Mouse (Mus musculus) myocyte (in vitro differentiated cells): ENCODE measurements around the gene Coro1c. TPM values are rescaled to one million over a fixed set of nuclear protein-coding genes. Genes with fewer than 3 reads are reported as not detected.

Experiments used
- H3K27me3 ChIP-seq: one replicate; pipeline ENCODE4 v1.6.1; 2011; ENCODE audit not compliant: control insufficient read depth, insufficient read depth, insufficient read length
- H3K36me3 ChIP-seq: one replicate; pipeline ENCODE4 v1.6.1; 2011; ENCODE audit not compliant: control insufficient read depth, insufficient read depth
- H3K4me2 ChIP-seq: one replicate; pipeline ENCODE4 v1.6.1; 2011; ENCODE audit warnings: low read depth, control low read depth
- H3K4me3 ChIP-seq: one replicate; pipeline ENCODE4 v1.5.1; 2011; ENCODE audit warnings: mild to moderate bottlenecking, control low read depth, moderate library complexity
- H3K79me2 ChIP-seq: one replicate; pipeline ENCODE4 v1.6.1; 2011; ENCODE audit not compliant: control insufficient read depth, insufficient read depth
- H3ac ChIP-seq: one replicate; pipeline ENCODE4 v1.6.1; 2011; ENCODE audit not compliant: control insufficient read depth, insufficient read length
- CEBPB ChIP-seq: IDR thresholded peaks from 2 replicates; pipeline ENCODE4 v1.6.1; 2011; ENCODE audit warnings: mild to moderate bottlenecking, moderate library complexity; ENCODE audit not compliant: poor library complexity, insufficient read depth, severe bottlenecking
- E2F4 ChIP-seq: IDR thresholded peaks from one replicate; pipeline ENCODE4 v1.6.1; 2011; ENCODE audit warnings: mild to moderate bottlenecking, control low read depth, moderate library complexity; ENCODE audit not compliant: insufficient read depth
- MAX ChIP-seq: IDR thresholded peaks from one replicate; pipeline ENCODE4 v1.6.1; 2011; ENCODE audit warnings: low read depth, mild to moderate bottlenecking, control low read depth
- MYOD1 ChIP-seq, 3 experiments: IDR thresholded peaks; one replicate each; pipeline ENCODE4 v1.6.1; 2011; ENCODE audit warnings: control low read depth in 2 of 3, low read depth in 2 of 3, mild to moderate bottlenecking in 2 of 3, moderate library complexity in 1 of 3; ENCODE audit not compliant: insufficient read length in 2 of 3, control insufficient read depth in 1 of 3
- MYOG ChIP-seq, 3 experiments: IDR thresholded peaks; one replicate each; pipeline ENCODE4 v1.6.1; 2011; ENCODE audit warnings: control low read depth in 2 of 3, low read depth in 2 of 3, mild to moderate bottlenecking in 2 of 3; ENCODE audit not compliant: insufficient read length in 2 of 3, control insufficient read depth in 1 of 3, insufficient read depth in 1 of 3
- POLR2A ChIP-seq: IDR thresholded peaks from one replicate; pipeline ENCODE4 v1.6.1; 2011; ENCODE audit warnings: low read depth, mild to moderate bottlenecking, control low read depth, moderate library complexity; ENCODE audit not compliant: insufficient read length
- POLR2AphosphoS2 ChIP-seq: IDR thresholded peaks from one replicate; pipeline ENCODE4 v1.6.1; 2011; ENCODE audit warnings: low read depth, control low read depth; ENCODE audit not compliant: insufficient read length
- REST ChIP-seq: IDR thresholded peaks from one replicate; pipeline ENCODE4 v1.6.1; 2011; ENCODE audit warnings: mild to moderate bottlenecking, control low read depth, moderate library complexity; ENCODE audit not compliant: insufficient read depth, insufficient read length
- SRF ChIP-seq: IDR thresholded peaks from one replicate; pipeline ENCODE4 v1.6.1; 2011; ENCODE audit warnings: low read depth; ENCODE audit not compliant: control insufficient read depth, insufficient read length
- TCF12 ChIP-seq: IDR thresholded peaks from one replicate; pipeline ENCODE4 v1.6.1; 2011; ENCODE audit warnings: mild to moderate bottlenecking, control low read depth; ENCODE audit not compliant: poor library complexity, insufficient read depth, severe bottlenecking
- TCF3 ChIP-seq: IDR thresholded peaks from one replicate; pipeline ENCODE4 v1.6.1; 2011; ENCODE audit warnings: low read depth, control low read depth; ENCODE audit not compliant: insufficient read length
- USF1 ChIP-seq: IDR thresholded peaks from one replicate; pipeline ENCODE4 v1.6.1; 2011; ENCODE audit warnings: low read depth, mild to moderate bottlenecking, control low read depth, moderate library complexity
- polyA plus RNA-seq: library from polyadenylated mRNA; unstranded; fragments of >200 nt; fragmentation: generic; extraction: Trizol; gene quantifications from one replicate; pipeline ENCODE4 v1.2.1, GENCODE M21; 2012; ENCODE audit warnings: missing spikeins

The Coro1c gene
- polyA plus RNA-seq, 1 experiment: 58.9 TPM

DNA sequence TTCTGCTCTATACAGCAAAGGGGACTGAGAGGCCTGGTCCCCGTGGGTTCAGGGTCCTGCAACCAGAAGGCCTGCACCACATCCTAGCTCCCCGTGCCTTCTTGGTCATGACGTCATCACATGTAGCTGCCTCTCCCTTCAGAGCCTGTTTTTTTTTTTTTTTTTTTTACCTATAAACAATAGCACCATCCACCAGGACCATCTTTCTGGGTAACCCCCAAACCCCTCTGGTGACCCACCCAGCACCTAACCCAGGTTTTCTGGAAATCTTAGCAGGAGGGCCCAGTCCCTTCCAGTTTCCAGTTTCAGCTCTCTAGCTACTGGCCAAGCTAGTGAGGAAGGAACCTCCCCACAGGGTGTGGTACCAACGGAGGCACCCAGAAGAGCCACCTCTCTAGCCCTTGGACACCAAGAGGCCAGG is 80.6 kb downstream of the Coro1c start:
- no peak for TF ChIP-seq MYOG (IDR thresholded peaks at IDR 0.05; ENCODE audit: control insufficient read depth in 1 of 3, insufficient read depth in 1 of 3, insufficient read length in 2 of 3, low read depth in 2 of 3)
- TF ChIP-seq TCF12: no peak
- no peak for TF ChIP-seq MYOD1 (IDR thresholded peaks at IDR 0.05; ENCODE audit: control insufficient read depth in 1 of 3, insufficient read length in 2 of 3, low read depth in 2 of 3)
- no peak for TF ChIP-seq REST
- TF ChIP-seq SRF: no peak
- no peak for TF ChIP-seq E2F4
- TF ChIP-seq USF1: no peak
- no peak for TF ChIP-seq POLR2AphosphoS2
- no peak for TF ChIP-seq TCF3
- no peak for TF ChIP-seq POLR2A
- TF ChIP-seq MAX: no peak
- TF ChIP-seq CEBPB: no peak
- no peak overlapping the region for H3K4me3 ChIP-seq
- H3K79me2 ChIP-seq: no peaks in the 10 kb centered on the region
- H3K27me3 ChIP-seq: peaks cover 7% of the 10 kb centered on the region
- no peak overlapping the region for H3K4me2 ChIP-seq
- H3K36me3 ChIP-seq: no peaks in the 10 kb centered on the region
- no peak overlapping the region for H3ac ChIP-seq

DNA sequence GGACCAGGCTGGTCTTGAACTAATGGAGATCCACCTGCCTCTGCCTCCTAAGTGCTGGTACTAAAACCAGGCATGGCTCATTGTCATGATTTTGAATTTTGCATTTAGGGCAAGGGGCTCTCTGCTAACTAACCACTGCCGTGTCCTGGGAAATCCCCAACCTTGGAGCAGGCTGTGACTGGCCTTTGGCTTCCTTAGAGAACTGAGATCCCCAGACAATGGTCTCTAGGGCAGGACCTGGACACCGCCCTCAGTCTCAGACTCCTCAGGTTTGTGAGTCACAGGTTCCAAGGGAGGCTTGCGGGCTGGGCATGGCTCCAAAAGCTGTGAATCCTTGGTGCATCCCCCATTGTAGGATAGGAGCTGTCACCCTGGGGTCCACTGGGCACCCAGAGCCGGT is 81.9 kb downstream of the Coro1c start:
- Histone ChIP-seq H3ac (no peak overlapping the region), H3K27me3 (peaks cover 7% of the 10 kb centered on the region), H3K79me2 (no peaks in the 10 kb centered on the region), H3K36me3 (no peaks in the 10 kb centered on the region), H3K4me2 (no peak overlapping the region), H3K4me3 (no peak overlapping the region)
- TF ChIP-seq CEBPB (no peak), E2F4 (no peak), REST (no peak), TCF3 (no peak), POLR2AphosphoS2 (no peak), MYOD1 (IDR thresholded peaks at IDR 0.05; ENCODE audit: control insufficient read depth in 1 of 3, insufficient read length in 2 of 3, low read depth in 2 of 3) (no peak), MYOG (IDR thresholded peaks at IDR 0.05; ENCODE audit: control insufficient read depth in 1 of 3, insufficient read depth in 1 of 3, insufficient read length in 2 of 3, low read depth in 2 of 3) (no peak), SRF (no peak), MAX (no peak), USF1 (no peak), POLR2A (no peak), TCF12 (no peak)

DNA sequence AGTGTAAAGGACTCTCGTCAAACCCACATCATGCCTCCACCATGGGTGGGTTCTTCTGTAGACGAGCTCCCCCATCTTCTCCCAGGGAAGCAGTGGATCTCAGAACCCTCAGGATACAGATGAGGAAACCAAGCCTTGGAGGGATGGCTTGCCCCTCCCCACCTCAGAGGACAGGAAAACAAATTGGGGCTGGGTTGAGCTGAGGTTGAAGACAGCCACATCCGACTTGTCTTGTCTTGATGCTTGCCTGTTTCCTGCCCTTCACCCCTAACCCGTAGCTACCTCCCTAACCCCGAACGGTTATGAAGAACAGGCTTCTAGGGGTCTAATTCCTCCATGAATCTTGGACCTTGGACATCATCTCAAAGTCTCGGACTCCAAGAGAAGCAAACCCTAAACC is 83.0 kb downstream of the Coro1c start:
- H3K36me3 ChIP-seq: no peaks in the 10 kb centered on the region
- TF ChIP-seq TCF3 (no peak), POLR2AphosphoS2 (no peak), E2F4 (no peak), MAX (no peak), REST (no peak), SRF (no peak), POLR2A (no peak), TCF12 (no peak), MYOG (IDR thresholded peaks at IDR 0.05; ENCODE audit: control insufficient read depth in 1 of 3, insufficient read depth in 1 of 3, insufficient read length in 2 of 3, low read depth in 2 of 3) (no peak), MYOD1 (IDR thresholded peaks at IDR 0.05; ENCODE audit: control insufficient read depth in 1 of 3, insufficient read length in 2 of 3, low read depth in 2 of 3) (no peak), CEBPB (no peak), USF1 (no peak)

DNA sequence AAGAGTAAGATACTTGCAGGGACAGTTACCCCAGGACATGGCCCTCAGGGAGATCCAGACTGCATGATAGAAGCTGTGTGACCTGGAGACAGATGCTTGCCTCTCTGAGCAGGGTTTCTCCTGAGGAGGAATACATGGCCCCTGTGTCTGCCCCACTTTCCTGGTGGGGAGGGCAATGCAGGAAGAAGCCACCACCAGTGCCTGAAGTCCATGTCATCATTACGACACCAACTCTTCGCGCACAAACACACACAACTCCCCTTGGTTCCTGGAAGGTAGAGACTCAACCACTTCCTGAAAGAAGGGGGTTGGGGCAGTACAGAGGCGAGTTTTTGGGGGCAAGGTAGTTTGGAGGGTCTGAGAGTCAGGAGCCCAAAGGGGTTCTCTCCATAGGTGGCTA is 84.3 kb downstream of the Coro1c start:
- Histone ChIP-seq H3K79me2 (no peaks in the 10 kb centered on the region), H3K36me3 (no peaks in the 10 kb centered on the region), H3K27me3 (peaks cover 7% of the 10 kb centered on the region), H3K4me2 (no peak overlapping the region), H3K4me3 (no peak overlapping the region), H3ac (no peak overlapping the region)
- TF ChIP-seq MYOD1 (IDR thresholded peaks at IDR 0.05; ENCODE audit: control insufficient read depth in 1 of 3, insufficient read length in 2 of 3, low read depth in 2 of 3) (no peak), USF1 (no peak), POLR2AphosphoS2 (no peak), TCF12 (no peak), TCF3 (no peak), POLR2A (no peak)

More for the DNA sequence above, 83.0 kb downstream of the Coro1c start:
- no peak overlapping the region for H3K4me3 ChIP-seq
- H3K27me3 ChIP-seq: peaks cover 7% of the 10 kb centered on the region
- H3K4me2 ChIP-seq: no peak overlapping the region
- no peaks in the 10 kb centered on the region for H3K79me2 ChIP-seq
- no peak overlapping the region for H3ac ChIP-seq

DNA sequence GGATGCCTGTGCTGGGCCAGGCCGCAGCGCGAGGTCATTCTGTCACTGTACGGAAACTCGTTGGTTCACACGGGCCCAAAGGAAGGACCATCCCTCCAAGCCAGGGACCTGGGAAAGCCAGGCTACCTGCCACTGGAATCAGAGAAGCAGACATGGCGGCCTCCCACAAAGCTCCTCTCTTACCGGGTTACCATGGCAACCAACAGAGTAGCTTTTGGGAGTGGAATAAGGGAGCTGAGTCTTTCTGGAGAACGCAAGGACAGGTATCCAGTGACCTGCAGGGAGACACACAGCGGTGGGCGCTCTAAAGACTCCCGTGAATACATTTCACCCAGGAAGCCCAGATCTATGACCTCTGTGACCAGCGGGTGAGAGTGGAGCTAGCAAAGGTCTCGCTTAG is 90.0 kb downstream of the Coro1c start:
- no peak for TF ChIP-seq TCF3
- TF ChIP-seq SRF: no peak
- no peak for TF ChIP-seq E2F4
- TF ChIP-seq MYOD1 (IDR thresholded peaks at IDR 0.05; ENCODE audit: control insufficient read depth in 1 of 3, insufficient read length in 2 of 3, low read depth in 2 of 3): no peak
- TF ChIP-seq TCF12: no peak
- no peak for TF ChIP-seq USF1
- no peak for TF ChIP-seq POLR2A
- no peak for TF ChIP-seq POLR2AphosphoS2
- no peak for TF ChIP-seq MAX
- no peak for TF ChIP-seq CEBPB
- TF ChIP-seq REST: no peak
- no peak for TF ChIP-seq MYOG (IDR thresholded peaks at IDR 0.05; ENCODE audit: control insufficient read depth in 1 of 3, insufficient read depth in 1 of 3, insufficient read length in 2 of 3, low read depth in 2 of 3)
- Histone ChIP-seq H3K36me3 (no peaks in the 10 kb centered on the region), H3K27me3 (peaks cover 6% of the 10 kb centered on the region), H3ac (no peak overlapping the region), H3K4me2 (no peak overlapping the region), H3K4me3 (no peak overlapping the region), H3K79me2 (no peaks in the 10 kb centered on the region)
